Mouse (Mus musculus) mouse embryonic stem cell (cell line): ENCODE results near the gene Dscaml1.

Experiments used
- in situ Hi-C, 2 experiments: fragments of 300-500 bp; cut with MboI; formaldehyde crosslinking; loops; 1 replicate in 1 of 2; 3 replicates in 1 of 2; pipeline ENCODE4 v1.14.3; 2019 to 2020; ENCODE audit warnings: low sequenced_read_pairs in 2 of 2, low pct_unique_long_range_greater_than_20kb in 1 of 2, mixed read lengths in 1 of 2; ENCODE audit not compliant: unreplicated experiment in 1 of 2

Gene Dscaml1

GRCm38 (mm10) chr9:45432639-45433038, 6.2 kb downstream of the Dscaml1 start:
- in situ Hi-C loops = no loop called here

DNA sequence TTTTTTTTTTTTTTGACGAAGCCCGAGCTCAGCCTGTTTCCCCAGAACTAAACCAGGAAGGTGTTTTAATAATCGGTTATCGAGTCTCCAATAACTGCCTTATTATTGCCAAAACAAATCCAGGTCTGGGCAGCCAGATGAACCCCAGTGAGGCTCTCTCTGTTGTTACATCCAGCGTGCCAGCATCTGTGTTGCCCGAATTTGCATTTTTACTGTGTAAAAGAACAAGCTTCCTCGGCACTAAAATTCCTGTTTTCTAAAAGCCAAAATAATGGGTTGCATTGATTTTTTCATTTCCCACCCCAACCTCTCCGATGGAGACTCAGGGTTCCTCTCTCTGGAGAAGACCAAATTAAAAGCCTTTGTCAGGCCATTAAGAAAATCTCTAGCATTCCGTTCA, 6.7 kb downstream of the Dscaml1 start:
- in situ Hi-C loops = no loop called here

DNA sequence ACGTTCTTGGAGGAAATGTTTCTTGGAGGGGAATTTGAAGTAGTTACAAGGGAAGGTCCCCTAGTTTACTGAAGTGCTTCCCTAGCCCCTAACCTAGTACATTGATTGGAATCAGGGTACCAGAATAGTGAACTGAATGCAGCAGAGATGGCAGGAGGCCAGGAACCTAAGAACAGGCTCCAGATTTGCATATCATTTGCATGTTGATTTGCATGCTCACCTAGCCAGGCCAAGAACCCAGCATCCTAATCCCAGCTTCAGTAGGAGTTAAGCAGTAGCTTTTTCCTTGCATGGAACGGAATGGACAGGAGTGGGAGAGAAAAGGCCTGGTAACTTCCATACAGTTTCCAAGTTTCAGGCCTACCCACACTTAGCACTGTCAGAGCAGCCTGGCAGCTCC, 7.7 kb downstream of the Dscaml1 start:
- in situ Hi-C loops = no loop called here

- in situ Hi-C loops = no loop called here
Measured at GRCm38 (mm10) chr9:45439025-45439424, 12.6 kb downstream of the Dscaml1 start.

DNA sequence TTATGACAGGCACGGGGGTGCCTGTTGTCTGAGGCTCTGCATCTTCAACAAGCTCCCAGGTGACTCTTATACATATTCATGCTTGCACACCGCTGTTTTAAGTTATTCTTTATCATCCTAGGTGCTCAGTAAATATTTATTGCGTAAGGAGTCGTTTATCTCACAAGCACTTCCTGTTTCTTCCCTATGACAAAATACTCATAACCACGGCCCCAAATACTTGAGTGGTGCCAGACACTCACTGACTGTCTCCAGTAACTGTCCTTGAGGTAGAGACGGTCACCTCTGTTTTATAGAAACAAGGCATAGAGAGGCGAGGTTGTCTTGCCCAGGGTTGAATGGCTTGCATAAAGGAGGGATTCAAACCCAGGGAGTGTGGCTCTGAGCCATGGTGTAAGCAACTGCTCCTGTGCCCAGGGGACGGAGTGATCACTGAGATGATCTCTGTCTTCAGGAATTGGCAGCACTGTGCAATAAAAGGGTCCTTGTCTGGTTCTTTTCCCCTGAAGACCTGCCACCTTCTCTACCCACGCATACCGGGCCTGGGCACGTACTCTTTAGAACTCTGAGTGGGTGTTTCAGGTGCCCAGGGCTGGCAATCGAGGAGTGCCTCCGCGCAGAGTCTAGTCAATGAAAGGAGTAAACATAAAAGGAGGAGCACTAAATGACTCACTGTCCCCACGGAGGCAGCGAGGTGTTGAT, 13.8 kb downstream of the Dscaml1 start:
- in situ Hi-C loops = no loop called here

DNA sequence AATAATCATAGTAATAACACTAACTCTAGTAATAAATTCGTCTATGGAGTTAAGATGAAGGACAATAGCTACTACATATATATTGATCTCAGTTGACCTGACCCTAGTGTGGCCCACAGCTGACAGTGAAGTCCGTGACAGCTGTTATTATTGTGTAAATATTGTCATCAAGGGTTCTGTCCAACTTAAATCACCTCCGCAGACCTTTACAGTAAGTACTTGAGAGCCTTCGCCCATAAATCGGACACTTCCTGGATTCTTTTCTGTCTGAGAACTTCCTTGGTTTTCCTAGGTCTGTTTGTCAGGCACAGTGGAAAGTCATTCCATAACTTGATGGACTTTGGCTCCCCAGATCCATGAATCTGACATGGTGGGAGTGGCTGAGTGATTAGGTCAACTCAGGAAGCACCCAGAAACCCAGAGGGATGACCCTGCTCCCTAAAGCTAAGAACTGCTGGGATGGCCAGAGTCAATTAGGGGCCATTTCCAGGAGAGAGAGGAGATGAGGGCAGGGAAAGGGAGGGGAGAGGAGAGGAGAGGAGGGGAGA, 17.9 kb downstream of the Dscaml1 start:
- in situ Hi-C loops = no loop called here

DNA sequence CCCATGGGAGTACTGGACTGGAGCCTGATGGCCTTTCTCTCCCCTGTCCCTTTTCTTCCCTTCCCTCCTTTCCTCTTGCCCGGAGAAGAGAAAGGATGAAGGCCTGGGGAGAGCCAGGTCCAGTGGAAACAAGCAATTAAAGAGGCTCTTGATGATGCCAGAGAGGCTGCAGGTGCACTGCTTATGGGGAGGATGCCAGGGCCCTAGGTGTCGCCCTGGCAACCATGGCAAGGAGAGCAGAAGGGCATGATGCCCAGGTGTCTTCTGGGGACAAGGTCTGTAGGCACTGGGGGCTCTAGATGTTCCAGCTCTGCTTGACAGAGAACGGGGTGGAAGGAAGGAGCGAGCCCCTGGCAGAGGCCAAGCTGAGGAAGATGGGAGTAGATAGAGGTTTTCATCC, 23.2 kb downstream of the Dscaml1 start:
- in situ Hi-C loops = no loop called here

DNA sequence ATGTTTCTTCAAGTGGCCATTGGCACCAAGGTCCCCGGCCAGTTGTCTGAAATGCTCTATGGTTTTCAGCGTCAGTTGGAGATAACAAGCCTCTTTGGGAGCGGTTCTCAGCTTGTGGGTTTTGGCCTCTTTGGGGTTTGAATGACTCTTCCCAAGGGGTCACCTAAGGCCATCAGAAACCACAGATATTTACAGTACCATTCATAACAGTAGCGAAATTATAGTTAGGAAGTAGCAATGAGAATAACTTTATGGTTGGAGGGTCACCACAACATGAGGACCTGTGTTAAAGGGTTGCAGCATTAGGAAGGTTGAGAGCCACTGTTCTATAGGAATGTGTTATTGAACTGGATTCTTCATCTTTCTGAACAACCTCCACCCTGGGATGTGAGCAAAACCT, 24.9 kb downstream of the Dscaml1 start:
- in situ Hi-C loops = no loop called here

DNA sequence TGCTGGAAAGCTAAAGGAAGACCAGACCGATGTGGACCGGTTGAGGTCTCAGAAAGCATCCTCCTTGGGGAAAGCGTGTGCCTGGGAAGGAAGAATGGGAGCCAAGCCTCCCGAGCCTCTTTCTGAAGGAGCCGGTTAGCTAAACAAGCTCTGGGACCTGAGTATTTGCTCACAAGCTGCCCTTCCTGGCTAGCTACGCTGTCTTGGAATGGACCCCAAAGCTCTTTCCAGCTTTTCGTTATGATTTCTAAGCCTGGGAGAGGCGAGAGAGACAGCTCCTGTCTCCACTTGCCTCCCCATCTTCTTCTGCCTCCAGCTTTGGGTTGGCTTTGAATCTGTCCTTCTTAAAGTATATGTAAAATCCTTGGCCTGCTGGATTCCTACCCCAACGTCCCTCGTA, 27.6 kb downstream of the Dscaml1 start:
- in situ Hi-C loops = no loop called here

DNA sequence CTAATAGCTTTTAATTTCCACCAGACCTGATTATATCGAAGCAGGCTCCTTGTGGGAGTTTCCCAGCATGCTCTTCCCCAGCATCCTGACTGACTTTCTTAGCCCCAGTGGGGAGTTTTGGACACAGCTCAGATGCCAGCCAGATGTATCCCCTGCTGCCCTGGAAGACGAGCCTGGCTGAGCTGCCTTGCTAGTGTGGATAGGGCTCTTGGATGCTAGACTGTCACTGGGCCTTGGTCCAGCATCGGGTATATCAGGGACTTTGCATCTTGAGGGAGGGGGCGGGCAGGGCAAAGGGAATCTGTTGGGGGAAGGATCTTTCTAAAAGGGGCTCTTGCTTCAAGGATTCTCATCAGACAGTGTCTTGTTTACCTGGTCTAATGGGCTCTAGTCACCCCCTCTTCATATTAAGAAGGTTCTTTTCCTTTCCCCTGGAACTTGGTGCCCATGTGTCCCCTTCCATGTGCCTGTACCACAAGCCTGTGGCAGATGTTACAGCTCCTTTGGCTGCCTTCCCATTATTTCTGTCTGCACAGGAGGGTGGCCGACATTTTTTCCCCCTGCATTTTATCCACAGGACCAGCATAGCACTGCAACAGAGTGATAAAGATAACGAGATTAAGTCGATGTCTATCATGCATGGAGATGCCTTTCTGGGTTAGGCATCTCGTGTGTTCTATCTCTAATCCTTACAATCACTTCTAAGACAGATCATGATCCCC, 28.6 kb downstream of the Dscaml1 start:
- in situ Hi-C loops = no loop called here

DNA sequence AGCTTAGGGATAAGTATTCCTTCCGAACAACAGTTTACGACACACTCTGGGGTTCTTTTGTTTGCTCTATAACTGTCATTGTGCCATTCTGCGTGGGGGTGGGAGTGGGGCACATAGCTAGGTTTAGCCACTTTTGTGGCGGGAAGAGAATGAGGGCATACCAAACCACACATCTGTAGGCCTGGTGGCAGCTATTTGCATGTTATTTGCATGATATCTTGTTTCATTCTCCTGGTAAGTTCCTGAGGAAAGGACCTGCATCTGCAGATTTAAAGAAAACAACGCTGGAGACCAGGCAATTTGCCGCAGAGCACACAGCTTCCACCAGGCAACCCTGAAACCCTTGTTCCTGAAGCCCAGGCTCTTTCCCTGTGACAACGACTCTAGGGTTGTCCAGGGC, 30.8 kb downstream of the Dscaml1 start:
- in situ Hi-C loops = no loop called here

DNA sequence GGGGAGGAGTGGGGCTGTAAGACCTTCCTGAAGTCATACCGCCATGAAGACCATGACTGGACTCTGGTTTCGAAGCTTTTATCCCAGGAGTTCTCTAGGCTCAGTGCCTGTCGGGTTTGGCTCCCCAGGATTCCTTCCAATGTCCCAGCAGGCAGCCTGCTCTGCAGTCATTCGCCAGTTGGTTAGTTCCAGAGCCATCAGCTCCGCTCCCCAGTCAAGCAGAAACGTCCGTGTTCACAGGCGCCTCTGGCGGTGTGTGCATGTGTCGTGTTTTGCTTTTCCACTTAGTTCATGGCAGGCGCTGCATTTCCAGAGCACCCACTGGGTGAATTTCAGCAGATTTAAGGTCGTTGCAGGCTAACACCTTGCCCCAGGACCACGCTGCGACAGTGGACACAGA, 31.9 kb downstream of the Dscaml1 start:
- in situ Hi-C loops = no loop called here

DNA sequence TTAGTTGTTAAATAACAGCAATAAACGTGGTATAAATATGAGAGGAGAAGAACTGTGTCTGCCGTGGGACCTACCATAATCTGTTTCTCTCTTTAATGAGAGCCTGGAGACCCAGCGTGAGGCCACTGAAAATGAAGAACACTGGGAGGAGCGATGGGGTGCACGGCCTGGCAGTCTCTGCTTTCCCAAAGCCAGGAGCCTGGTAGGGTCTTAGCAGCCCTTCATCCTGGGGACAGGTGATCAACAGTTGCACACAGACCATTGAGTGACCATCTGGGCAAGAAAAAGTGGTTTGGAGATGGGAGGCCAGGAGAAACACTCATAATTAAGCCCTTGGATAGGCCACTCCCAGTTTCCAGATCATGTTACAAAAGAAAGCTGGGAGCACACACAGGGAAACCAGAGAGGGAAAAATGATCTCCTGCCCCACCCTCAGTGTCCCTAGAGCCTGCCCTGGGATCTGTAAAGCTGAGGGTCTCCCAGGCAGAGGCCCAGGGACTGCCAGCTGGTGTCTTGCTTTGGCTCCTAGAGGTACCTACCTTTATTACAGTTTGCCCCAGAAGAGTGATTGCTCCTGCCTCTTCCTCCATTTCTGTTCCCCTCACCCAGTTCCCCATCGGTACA, 39.1 kb downstream of the Dscaml1 start:
- in situ Hi-C loops = no loop called here

DNA sequence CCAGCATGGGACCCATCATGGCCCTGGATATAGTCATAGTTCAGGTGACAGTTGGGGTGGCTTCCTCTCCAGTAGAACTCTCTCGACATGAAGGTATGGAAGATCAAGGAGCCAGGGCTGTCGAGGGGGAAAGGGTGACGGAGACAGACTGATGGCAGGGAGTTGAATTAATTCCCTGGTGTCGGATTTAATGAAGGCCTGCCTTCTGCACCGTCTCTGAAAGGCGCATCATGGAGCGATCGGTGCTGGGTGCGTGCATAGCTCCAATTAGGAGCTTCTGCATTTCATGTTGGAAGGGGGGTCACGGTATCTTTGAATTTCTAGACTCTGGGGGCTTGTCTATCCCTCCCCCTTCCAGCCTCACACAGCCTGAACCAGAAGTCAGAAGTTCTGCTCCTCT, 41.8 kb downstream of the Dscaml1 start:
- in situ Hi-C loops = no loop called here

- in situ Hi-C loops = no loop called here
Measured at GRCm38 (mm10) chr9:45470746-45471471, 44.5 kb downstream of the Dscaml1 start.

- in situ Hi-C loops = no loop called here
Measured at GRCm38 (mm10) chr9:45471691-45472090, 45.3 kb downstream of the Dscaml1 start.

DNA sequence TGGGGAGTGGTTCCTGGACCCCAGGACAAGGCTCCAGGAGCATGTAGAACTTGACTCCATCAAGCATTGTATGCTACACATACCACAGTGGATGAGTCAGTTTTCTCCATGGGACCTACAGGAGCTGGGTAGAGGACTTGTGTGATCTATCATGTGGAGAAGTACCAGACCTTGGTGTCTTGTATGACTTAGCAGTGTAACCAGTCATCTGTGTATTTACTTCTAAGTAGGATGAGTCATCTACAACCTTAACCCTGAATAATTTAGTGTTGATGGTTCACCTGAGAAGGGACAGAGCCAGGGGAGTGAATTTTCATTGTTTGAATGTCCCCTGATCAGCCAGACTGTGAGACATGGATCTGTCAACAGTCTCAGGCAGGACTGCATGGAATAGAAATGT, 48.4 kb downstream of the Dscaml1 start:
- in situ Hi-C loops = no loop called here

- in situ Hi-C loops = no loop called here
Measured at GRCm38 (mm10) chr9:45480936-45481335, 54.5 kb downstream of the Dscaml1 start.

- in situ Hi-C loops = no loop called here
Measured at GRCm38 (mm10) chr9:45486665-45487074, 60.2 kb downstream of the Dscaml1 start.
